Mouse (Mus musculus) CD4-positive, CD25-positive, alpha-beta regulatory T cell, adult 4 months (primary cell): ENCODE data around the gene Eno3. TPM values are rescaled to one million over a fixed set of nuclear protein-coding genes. Genes with fewer than 3 reads are reported as not detected.

Experiments
- ATAC-seq: one replicate; pipeline ENCODE4 v1.8.0; 2017
- polyA plus RNA-seq, 2 experiments: library from polyadenylated mRNA; unstranded; fragments of 100-300 nt; shearing (Covaris generic); gene quantifications; one replicate each; pipeline ENCODE4 v1.2.1; 2017

Eno3 gene
- polyA plus RNA-seq, 2 experiments from 2014 or later = 32.6 to 32.7 TPM

- ATAC-seq = no peak
Measured at GRCm38 (mm10) chr11:70681897-70682581, 25.0 kb downstream of the Eno3 start.

DNA sequence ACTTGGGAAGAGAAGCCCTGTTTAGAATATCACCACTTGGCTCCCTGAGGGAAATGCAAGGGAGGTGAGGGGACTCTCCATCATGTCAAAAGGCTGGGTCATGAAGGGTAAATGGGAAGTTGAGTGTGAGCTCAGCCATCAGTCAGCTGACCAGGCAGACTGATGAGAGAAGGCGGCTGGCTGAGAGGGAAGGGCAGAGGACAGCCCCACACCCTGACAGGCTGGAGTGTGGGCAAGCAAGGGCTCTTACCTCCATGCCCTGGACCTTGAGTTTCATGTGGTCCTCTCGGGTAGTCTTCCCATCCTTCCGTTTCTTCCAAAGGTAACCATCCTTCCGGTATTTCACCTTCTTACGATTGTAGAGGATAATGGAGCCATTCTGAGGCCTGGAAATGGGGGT is 26.6 kb downstream of the Eno3 start:
- no peak for ATAC-seq

DNA sequence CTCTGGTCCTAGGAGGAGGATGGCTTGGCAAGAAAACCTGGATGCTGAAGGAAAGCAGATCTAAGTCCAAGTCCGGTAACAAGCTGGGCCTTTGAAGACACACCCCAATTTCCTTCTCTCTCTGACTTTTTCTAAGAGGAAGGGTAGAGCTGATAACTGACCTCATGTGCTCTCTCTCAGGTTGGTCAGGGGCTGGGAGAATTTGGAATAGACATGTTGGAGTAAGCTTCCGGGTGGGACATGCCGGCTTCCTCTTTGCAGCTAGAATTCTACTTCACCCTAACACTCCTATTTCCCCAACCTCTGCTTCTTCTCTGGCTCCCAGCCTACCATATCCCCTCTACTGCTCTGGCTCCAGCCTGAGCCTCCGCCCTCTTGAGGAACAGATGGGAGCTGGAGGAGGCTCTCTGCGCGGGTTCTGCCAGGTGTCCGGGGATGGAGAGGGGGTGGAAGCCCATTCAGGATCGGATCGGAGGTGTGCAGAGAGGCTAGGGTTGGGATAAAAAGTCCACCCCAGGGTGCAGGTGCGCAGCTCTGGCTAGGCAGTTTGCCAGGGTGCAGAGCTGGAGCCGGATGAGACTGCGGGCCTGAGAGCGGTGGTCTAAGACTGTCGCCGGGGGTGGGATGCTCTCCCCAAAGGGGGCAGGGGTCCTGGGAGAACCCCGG is 30.0 kb downstream of the Eno3 start:
- ATAC-seq = peak; percentile 21

- peak; percentile 79 for ATAC-seq
Measured at GRCm38 (mm10) chr11:70687601-70688199, 30.7 kb downstream of the Eno3 start, which contains the start of gene Camta2. TSS of gene Camta2 (minus strand) at chr11:70688105.

DNA sequence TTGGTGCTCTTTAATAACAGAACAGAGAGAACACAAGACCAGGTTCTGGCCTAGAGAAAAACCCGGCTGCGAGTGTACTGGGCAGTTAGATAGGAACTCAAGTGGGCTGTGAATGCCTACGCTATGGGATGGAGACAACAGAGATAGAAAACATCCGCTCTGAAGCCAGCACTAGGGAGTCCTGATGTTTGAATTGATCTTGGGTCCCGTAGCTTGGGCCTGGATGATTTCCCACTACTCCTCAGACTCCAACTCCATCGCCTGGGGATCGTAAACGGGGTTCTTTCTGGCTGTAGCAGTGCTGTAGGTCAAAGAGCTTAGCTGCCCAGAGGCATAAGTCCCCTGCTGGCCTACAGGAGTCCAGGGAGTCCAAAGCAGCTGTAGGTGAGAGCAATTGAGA is 31.4 kb downstream of the Eno3 start:
- no peak for ATAC-seq

- ATAC-seq = no peak
Measured at GRCm38 (mm10) chr11:70689578-70689977, 32.6 kb downstream of the Eno3 start.

GRCm38 (mm10) chr11:70693504-70693903 is 36.5 kb downstream of the Eno3 start:
- no peak for ATAC-seq

GRCm38 (mm10) chr11:70697376-70697775 is 40.4 kb downstream of the Eno3 start:
- no peak for ATAC-seq

DNA sequence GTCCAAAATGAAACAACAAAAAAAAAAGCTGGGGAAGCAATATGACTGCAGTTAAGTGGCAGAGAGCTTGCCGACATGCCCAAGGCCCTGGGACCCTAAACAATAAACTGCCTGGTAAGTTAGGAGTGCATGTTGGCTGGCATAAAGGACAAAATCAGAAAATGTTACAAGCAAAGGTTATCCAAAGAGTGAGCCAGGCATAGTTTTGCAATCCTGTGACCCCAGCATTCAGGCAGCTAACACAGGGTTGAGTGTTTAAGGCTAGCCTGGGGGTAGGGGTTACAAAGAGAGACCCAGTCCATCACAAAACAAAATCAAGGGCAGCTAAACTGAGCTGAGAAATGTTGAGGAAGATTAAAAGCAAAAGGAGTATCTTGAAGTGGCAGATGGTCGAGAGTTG is 42.0 kb downstream of the Eno3 start:
- ATAC-seq = no peak

GRCm38 (mm10) chr11:70699722-70700556 is 42.9 kb downstream of the Eno3 start, which contains the start of the genes Inca1 and Kif1c:
TSS of gene Inca1 (minus strand) at chr11:70700155.
TSS of gene Kif1c (plus strand) at chr11:70700548.
- peak; percentile 98 for ATAC-seq

- ATAC-seq = peak; percentile 37
Measured at GRCm38 (mm10) chr11:70700613-70701012, 43.6 kb downstream of the Eno3 start.

DNA sequence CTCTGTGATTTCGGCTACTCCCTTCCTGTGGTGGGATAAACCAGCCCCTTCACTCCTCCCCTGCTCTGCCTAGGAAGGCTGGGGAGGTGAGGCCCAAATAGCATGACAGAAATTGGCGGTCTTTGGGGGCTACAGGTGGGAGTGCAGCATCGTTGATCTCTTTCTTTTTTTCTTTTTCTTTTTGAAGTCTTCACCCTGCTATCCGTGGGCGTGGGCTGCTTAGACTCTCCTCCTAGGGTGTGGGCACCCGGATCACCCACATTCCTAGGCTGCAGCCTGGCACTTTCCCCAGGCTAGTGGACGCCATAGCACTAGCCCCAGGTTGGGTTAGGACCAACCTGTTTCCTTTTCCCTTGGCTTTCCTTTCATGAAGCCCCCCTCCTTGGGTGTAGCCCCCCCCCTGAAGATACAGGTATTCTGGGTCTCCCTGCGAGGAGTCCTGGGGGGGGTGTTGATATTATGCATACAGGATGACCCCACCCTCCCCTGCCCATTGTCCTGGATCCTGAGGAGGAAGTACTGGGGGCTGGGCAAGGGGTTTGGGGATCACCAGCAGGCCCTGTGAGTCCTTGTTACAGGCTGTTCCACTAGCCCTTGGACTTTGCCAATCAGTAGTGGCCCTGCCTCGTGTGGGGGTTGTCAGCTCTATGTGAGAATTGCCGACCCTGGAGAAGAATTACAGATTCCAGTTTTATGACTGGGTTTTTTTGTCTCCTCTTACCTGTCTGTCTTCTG is 44.4 kb downstream of the Eno3 start:
- ATAC-seq = no peak

DNA sequence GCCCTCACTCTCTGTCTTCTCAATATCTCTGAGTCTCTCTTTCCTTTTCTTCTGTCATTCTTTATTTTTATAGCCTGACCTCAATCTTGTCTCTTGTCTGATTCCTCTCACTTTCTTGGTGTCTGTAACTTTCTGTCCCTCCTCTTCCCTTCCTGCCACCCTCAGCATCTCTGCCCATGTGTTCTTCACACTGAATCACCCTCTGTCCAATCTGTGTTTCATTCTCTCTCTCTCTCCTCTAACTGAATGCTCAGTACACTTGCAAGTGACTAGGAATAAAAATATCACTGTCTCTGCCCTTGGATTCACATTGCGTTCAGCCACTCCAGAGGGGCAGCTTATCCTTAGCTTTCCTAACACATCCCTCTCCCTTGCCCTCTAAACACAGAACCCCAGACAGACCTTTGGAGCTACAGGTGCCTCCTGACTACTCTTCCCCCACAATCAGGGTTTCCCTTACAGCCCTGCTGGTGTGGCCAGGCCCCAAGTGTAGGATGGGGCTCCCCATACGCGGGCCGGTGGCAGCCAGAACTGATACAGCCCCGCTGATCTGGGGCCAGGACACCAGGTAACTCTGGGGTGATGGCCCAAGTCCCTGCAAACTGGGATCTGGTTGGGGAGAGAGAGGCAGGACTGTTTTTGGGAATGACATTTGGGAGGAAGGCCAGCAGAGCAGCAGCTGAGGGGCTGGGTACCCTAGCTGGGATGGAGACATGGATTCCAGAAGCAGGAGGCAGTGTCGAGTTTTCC is 45.2 kb downstream of the Eno3 start:
- no peak for ATAC-seq

GRCm38 (mm10) chr11:70702781-70703180 is 45.8 kb downstream of the Eno3 start:
- ATAC-seq = no peak

DNA sequence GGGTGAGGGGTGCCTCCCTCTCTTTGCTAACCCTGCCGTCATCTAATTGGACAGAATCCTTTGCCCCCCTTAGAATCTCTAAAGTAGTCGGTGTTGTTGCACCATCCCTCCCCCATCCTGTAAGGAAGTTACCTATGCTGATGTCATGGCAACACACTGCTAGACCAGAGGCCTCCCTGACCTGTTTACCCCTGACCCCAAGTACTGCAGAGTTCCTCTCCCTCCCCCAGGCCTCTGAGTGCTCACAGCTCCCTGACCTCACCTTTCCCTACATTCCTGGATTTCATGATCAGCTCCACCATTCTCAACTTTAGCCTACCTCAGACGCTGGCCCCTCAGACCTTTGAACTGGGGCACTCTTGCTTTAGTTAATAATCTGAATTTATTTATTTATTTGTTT is 49.1 kb downstream of the Eno3 start:
- ATAC-seq = no peak

DNA sequence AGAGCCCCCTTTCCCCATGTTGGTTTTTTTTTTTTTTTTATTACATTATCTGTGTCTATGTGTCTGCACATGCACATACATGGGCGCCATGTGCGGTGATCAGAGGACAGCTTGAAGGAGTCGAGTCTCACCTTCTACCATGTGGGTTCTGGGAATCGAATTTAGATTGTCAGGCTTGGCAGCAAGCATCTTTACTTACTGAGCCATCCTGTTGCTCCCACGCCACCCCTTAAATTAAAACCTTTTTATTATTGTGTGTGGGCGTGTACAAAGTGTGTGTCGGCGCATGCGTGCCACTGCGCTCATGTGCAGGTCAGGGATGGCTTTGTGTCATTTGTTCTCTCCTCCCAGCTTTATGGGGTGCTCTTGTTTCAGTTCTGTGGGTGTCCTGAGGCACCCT is 54.0 kb downstream of the Eno3 start:
- no peak for ATAC-seq

Other genes starting within 250 kb of the Eno3 start
- 1 to 10 TPM; 4.4 to 7.7 TPM for gene Pelp1, start 247.2 kb upstream of the Eno3 start, polyA plus RNA-seq
- gene Arrb2, start 224.6 kb upstream of the Eno3 start, polyA plus RNA-seq = 10 to 100 TPM; 47.0 to 64.1 TPM
- 10 to 100 TPM; 84.3 to 85.7 TPM for gene Med11, start 205.3 kb upstream of the Eno3 start, polyA plus RNA-seq
- not detected for gene Zmynd15, start 197.8 kb upstream of the Eno3 start, polyA plus RNA-seq
- gene Cxcl16, start 197.2 kb upstream of the Eno3 start, polyA plus RNA-seq = under 1 TPM; 0.43 to 0.87 TPM
- gene Tm4sf5, start 152.0 kb upstream of the Eno3 start, polyA plus RNA-seq = 1 to 10 TPM in 1 of 2 experiments, under 1 TPM in 1; 1.00 to 2.5 TPM
- gene Vmo1, start 142.6 kb upstream of the Eno3 start, polyA plus RNA-seq = not detected
- gene Gltpd2, start 138.0 kb upstream of the Eno3 start, polyA plus RNA-seq = not detected
- gene Psmb6, start 131.8 kb upstream of the Eno3 start, polyA plus RNA-seq = 100 to 1,000 TPM; 378 to 439 TPM
- not detected for gene Gm40193, start 124.3 kb upstream of the Eno3 start, polyA plus RNA-seq
- 1 to 10 TPM; 2.7 to 3.9 TPM for gene Pld2, start 117.1 kb upstream of the Eno3 start, polyA plus RNA-seq
- 1 to 10 TPM; 5.6 to 8.4 TPM for gene Mink1, start 94.3 kb upstream of the Eno3 start, polyA plus RNA-seq
- under 1 TPM in 1 of 2 experiments, not detected in 1; 0.71 TPM for gene 4930544D05Rik, start 41.4 kb upstream of the Eno3 start, polyA plus RNA-seq
- 1 to 10 TPM; 1.4 to 2.1 TPM for gene Chrne, start 38.0 kb upstream of the Eno3 start, polyA plus RNA-seq
- gene Gp1ba, start 18.1 kb upstream of the Eno3 start, polyA plus RNA-seq = under 1 TPM; 0.39 to 0.43 TPM
- gene Rnf167, start 10.0 kb upstream of the Eno3 start, polyA plus RNA-seq = 100 to 1,000 TPM; 389 to 496 TPM
- 100 to 1,000 TPM in 1 of 2 experiments, 10 to 100 TPM in 1; 84.0 to 102 TPM for gene Slc25a11, start 9.7 kb upstream of the Eno3 start, polyA plus RNA-seq
- 1,000 to 10,000 TPM; 2,750 to 3,189 TPM for gene Pfn1, start 2.6 kb upstream of the Eno3 start, polyA plus RNA-seq
- gene Spag7, start 12.2 kb downstream of the Eno3 start, polyA plus RNA-seq = 100 to 1,000 TPM; 126 to 132 TPM
- gene Camta2, start 30.9 kb downstream of the Eno3 start, polyA plus RNA-seq = 10 to 100 TPM; 12.2 to 15.8 TPM
- gene Inca1, start 43.0 kb downstream of the Eno3 start, polyA plus RNA-seq = 1 to 10 TPM in 1 of 2 experiments, under 1 TPM in 1; 0.30 to 1.2 TPM
- gene Kif1c, start 43.3 kb downstream of the Eno3 start, polyA plus RNA-seq = 1 to 10 TPM; 1.0 to 1.1 TPM
- gene Zfp3, start 107.0 kb downstream of the Eno3 start, polyA plus RNA-seq = 1 to 10 TPM; 4.0 to 5.3 TPM
- gene Scimp, start 155.4 kb downstream of the Eno3 start, polyA plus RNA-seq = under 1 TPM in 1 of 2 experiments, not detected in 1; 0.81 TPM
- gene Rabep1, start 187.6 kb downstream of the Eno3 start, polyA plus RNA-seq = 10 to 100 TPM in 1 of 2 experiments, 1 to 10 TPM in 1; 8.5 to 10.9 TPM